Mouse (Mus musculus) heart, embryonic 15.5 days (tissue): ENCODE measurements around the gene Parg. TPM values are rescaled to one million over a fixed set of nuclear protein-coding genes. Genes with fewer than 3 reads are reported as not detected.
"Not testable (repeated sequence)": the region's sequence is repeated elsewhere in the genome, so short reads cannot be mapped to it uniquely, and the experiment has no call there.

Experiments used
- ATAC-seq: fragments of 200-750 bp; cut with Nextera tagmentation; replicated peaks from 2 replicates; pipeline ENCODE4 v1.8.0; 2017; ENCODE audit warnings: low read depth, moderate TSS enrichment; ENCODE audit not compliant: insufficient number of reproducible peaks, insufficient read depth, low FRiP score
- H3K27ac ChIP-seq: fragments of 300-500 bp; sonication (generic); 2 replicates; pipeline ENCODE4 v1.5.1; 2015; ENCODE audit warnings: mild to moderate bottlenecking, inconsistent platforms
- H3K27me3 ChIP-seq: fragments of 300-500 bp; sonication (generic); 2 replicates; pipeline ENCODE4 v1.6.1; 2015; ENCODE audit warnings: inconsistent platforms
- H3K36me3 ChIP-seq: fragments of 300-500 bp; sonication (generic); 2 replicates; pipeline ENCODE4 v1.6.1; 2015; ENCODE audit warnings: mild to moderate bottlenecking, inconsistent platforms
- H3K4me1 ChIP-seq: fragments of 300-500 bp; sonication (generic); replicated peaks from 2 replicates; pipeline ENCODE4 v1.6.1; 2015; ENCODE audit warnings: inconsistent platforms
- H3K4me2 ChIP-seq: fragments of 300-500 bp; sonication (generic); 2 replicates; pipeline ENCODE4 v1.6.1; 2015; ENCODE audit warnings: inconsistent platforms, mild to moderate bottlenecking, moderate library complexity
- H3K4me3 ChIP-seq: fragments of 300-500 bp; sonication (generic); 2 replicates; pipeline ENCODE4 v1.5.1; 2015; ENCODE audit warnings: mild to moderate bottlenecking, inconsistent platforms
- H3K9ac ChIP-seq: fragments of 300-500 bp; sonication (generic); 2 replicates; pipeline ENCODE4 v1.6.1; 2015; ENCODE audit warnings: mild to moderate bottlenecking, inconsistent platforms
- H3K9me3 ChIP-seq: fragments of 300-500 bp; sonication (generic); replicated peaks from 2 replicates; pipeline ENCODE4 v1.6.1; 2016; ENCODE audit warnings: inconsistent platforms
- WGBS: fragments of 180-500 bp; shearing (Covaris S2); methylation state at CpG from one replicate; pipeline ENCODE4 v1.1.7; 2015; ENCODE audit warnings: mixed read lengths; 5-methylcytosine and 5-hydroxymethylcytosine counted together
- polyA plus RNA-seq: library from polyadenylated mRNA; unstranded; fragments of >200 nt; fragmentation: Nextera tagmentation; extraction: Ambion mirVana; gene quantifications from 2 replicates; pipeline ENCODE4 v1.2.1, GENCODE M21; 2015

Parg gene
- polyA plus RNA-seq, 1 experiment from 2014 or later = 23.6 TPM

DNA sequence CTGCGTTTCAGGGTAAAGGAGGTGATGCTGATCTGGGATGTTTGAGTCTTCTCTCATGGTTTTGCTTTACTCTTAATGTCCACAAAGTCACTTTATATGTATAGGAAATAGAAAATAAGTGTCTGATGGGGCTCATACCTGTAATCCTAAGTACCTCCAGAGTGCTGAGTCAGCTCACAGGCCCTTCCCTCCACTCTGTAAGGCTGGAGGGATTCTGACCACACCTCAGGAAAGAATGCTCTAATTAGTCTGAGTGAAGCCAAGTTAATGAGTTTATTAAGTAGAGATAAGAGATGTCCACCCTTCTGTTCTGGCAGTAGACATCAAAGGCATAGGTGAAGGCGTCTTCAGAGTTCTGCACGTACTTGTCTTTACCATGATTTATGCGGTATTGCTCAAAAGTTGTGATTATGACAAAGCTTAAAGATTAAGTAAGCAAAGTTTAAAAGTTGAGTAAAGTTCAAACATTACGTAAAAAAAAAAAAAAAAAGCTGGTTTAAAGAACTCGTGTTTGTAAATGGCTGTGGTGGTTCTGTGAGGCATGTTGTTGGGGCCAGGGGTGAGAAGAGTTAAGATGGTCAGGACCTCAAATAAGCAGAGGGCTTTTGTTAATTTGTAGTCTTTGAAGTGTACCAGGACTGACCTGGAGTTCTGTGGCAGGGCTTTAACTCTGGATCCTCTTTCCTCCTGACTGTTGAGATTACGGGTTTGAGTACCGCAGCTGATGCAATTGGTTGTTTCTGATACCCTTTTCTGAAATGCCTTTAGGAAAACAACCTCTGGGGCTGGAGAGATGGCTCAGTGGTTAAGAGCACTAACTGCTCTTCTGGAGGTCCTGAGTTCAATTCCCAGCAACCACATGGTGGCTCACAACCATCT, 37.3 kb upstream of the Parg start:
- no peak overlapping the region for H3K4me3 ChIP-seq
- H3K4me1 ChIP-seq = peaks cover 56% of the 10 kb centered on the region

DNA sequence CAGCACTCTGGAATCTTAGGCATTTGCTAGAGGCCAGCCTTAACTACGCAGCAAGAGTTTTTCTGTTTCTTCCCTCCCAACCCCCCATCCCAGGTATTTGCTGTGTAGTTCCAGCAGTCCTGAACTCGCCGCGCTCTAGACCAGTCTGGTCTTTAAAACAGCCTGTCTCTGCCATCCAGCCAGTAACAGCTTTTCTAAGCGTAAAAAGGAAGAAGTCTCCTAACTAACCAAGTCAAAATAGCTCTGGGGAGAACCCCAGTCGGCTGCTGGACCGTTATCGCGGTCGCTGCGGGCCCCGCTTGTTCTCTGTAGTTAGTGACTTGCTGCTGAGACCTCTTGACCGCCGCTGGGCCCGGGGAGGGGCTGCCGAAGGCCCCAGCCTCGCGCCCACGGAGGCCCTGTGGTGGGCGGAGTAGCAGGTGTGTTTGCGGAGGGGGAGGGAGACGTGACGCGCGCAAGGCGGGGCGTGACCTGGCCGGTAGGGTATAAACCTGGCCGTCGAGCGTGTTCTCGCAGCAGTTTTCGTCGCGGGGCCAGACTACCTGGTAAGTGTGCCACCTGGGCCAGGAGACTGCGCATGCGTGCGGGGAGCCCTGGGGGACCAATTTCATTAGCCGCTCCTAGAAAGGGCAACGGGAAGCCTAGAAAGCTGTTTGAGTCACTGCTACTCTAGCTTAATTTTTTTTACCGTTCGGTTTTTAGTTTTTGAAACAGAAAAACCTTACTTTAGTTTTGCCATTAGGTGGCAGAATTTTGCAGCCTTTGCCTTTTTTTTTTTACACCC, 36.3 kb upstream of the Parg start:
- H3K27ac ChIP-seq = peak overlapping the region; percentile 80
- H3K4me2 ChIP-seq = peak overlapping the region; percentile 91
- no peaks in the 10 kb centered on the region for H3K36me3 ChIP-seq
- under 1% methylated on average over 42 of the region's 42 CpGs for WGBS
- peaks cover 56% of the 10 kb centered on the region for H3K4me1 ChIP-seq
- no peaks in the 10 kb centered on the region for H3K9me3 ChIP-seq
- no peaks in the 10 kb centered on the region for H3K27me3 ChIP-seq
- ATAC-seq = peak; percentile 88
- peak overlapping the region; percentile 53 for H3K9ac ChIP-seq
- peak overlapping the region; percentile 60 for H3K4me3 ChIP-seq

More for the DNA sequence above, 37.3 kb upstream of the Parg start:
- no peaks in the 10 kb centered on the region for H3K9me3 ChIP-seq
- peak overlapping the region; percentile 91 for H3K4me2 ChIP-seq
- H3K27me3 ChIP-seq = no peaks in the 10 kb centered on the region
- WGBS = 77% methylated on average over 8 of the region's 8 CpGs
- no peaks in the 10 kb centered on the region for H3K36me3 ChIP-seq
- no peak overlapping the region for H3K9ac ChIP-seq
- H3K27ac ChIP-seq = peak overlapping the region; percentile 80
- no peak for ATAC-seq

DNA sequence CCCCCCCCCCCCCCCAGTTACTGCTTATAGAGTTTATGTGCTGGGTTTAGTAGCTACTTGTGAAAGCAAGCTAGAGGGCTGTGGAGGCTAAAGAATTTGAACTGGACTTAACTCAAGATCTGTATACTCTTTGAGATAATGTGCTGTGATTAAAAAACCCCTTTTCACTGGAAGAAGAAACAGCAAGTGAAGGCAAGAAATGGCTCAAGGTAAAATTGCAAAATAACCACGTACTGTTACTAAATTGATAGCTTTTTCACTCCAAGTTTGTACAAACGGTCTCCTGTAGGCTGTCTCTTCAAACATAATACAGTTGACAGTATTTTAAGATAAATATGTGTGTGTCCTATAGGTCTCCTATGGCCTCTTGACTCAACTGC, 35.7 kb upstream of the Parg start:
- Histone ChIP-seq H3K4me3 (peak overlapping the region; percentile 60), H3K36me3 (peaks cover 3% of the 10 kb centered on the region; the same call in 1 of the 2 replicates), H3K9me3 (no peaks in the 10 kb centered on the region), H3K4me2 (peak overlapping the region; percentile 91), H3K27ac (0 out of 2 replicates have a peak overlapping the region, but pooled peaks have one; percentile 80), H3K9ac (0 out of 2 replicates have a peak overlapping the region, but pooled peaks have one; percentile 7), H3K27me3 (no peaks in the 10 kb centered on the region), H3K4me1 (peaks cover 50% of the 10 kb centered on the region)
- ATAC-seq = no peak
- WGBS = 46% methylated on average over 2 of the region's 2 CpGs

DNA sequence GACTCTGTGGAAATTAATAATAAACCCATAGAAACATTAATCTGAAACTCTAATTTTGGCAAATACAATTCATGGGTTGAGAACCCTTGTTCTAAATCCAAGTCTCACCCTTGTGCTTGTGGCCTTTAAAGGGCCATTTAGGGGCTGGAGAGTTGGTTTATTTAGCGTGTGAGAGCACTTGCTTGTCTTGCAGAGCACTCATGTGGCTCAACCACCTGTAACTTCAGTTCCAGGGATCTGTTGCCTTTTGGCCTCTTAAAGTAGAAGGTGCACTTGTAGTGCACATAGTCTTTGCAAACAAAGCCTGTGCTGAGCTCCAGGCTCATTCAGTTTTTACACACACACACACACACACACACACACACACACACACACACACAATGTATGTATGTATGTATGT, 34.9 kb upstream of the Parg start:
- peaks cover 43% of the 10 kb centered on the region for H3K4me1 ChIP-seq
- H3K9me3 ChIP-seq = no peaks in the 10 kb centered on the region
- H3K4me2 ChIP-seq = peak overlapping the region; percentile 91
- no peak overlapping the region for H3K27ac ChIP-seq
- no peaks in the 10 kb centered on the region for H3K27me3 ChIP-seq
- no peak for ATAC-seq
- peaks cover 3% of the 10 kb centered on the region; the same call in 1 of the 2 replicates for H3K36me3 ChIP-seq
- H3K4me3 ChIP-seq = 0 out of 2 replicates have a peak overlapping the region, but pooled peaks have one; percentile 60
- H3K9ac ChIP-seq = 0 out of 2 replicates have a peak overlapping the region, but pooled peaks have one; percentile 7
- 57% methylated on average over 1 of the region's 1 CpGs for WGBS

DNA sequence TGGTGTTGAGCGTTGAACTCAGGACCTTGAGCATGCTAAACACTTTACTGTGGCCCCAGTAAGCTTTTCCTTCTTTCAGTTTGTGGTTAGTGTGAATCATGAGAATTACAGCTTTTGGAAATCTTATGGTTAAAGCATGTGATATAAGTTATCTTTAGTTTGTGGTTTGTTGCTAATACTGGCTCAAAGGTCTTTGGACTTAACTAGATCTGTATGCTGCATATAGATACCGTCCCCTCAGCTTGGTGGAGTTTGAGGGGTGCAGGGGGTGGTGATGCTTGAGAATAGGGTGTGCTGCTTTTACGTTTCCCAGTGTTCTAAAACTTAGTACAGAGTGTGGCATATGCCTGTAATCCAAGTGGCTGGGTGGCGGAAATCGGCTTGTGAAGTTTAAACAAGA, 34.4 kb upstream of the Parg start:
- WGBS = 83% methylated on average over 5 of the region's 5 CpGs

DNA sequence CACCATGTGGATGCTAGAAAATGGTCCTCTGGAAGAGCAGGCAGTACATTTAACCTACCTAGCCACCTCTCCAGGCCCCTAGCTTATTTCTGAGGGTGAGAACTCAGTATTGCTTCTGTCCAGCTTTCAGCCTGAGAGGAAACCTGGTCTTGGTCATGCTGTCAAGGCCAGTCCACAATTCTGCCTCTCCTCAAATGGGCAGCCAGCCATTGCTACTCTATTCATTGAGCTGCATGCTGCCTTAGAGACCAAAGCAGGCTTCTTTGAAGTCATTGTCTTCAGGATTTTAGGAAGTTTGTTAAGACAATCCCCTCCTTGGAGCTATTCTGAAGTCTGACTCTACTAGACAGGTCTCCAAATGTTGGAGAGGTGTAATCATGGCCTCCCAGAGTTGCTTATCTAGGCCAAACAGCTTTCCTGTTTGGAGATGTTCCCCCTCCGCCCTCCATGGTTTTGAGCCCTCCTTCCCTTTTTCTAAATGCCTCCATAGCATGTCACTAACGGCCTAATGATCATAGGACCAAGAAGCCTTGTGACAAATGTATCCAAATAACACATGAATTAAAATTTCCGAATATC, 33.0 kb upstream of the Parg start:
- no peak overlapping the region for H3K4me3 ChIP-seq
- H3K36me3 ChIP-seq = peaks cover 13% of the 10 kb centered on the region
- peaks cover 40% of the 10 kb centered on the region for H3K4me1 ChIP-seq
- H3K27me3 ChIP-seq = no peaks in the 10 kb centered on the region
- H3K4me2 ChIP-seq = no peak overlapping the region
- no peaks in the 10 kb centered on the region for H3K9me3 ChIP-seq
- ATAC-seq = no peak
- peak overlapping the region; percentile 6; the same call in 1 of the 2 replicates for H3K27ac ChIP-seq
- no peak overlapping the region for H3K9ac ChIP-seq
- WGBS = 68% methylated on average over 3 of the region's 3 CpGs

More for the DNA sequence above, 34.4 kb upstream of the Parg start:
- Histone ChIP-seq H3K9ac (no peak overlapping the region), H3K36me3 (peaks cover 3% of the 10 kb centered on the region; the same call in 1 of the 2 replicates), H3K27me3 (no peaks in the 10 kb centered on the region), H3K9me3 (no peaks in the 10 kb centered on the region), H3K4me2 (no peak overlapping the region; the same call in 1 of the 2 replicates), H3K4me3 (peak overlapping the region; percentile 8; the same call in 1 of the 2 replicates), H3K4me1 (peaks cover 42% of the 10 kb centered on the region), H3K27ac (no peak overlapping the region)
- no peak for ATAC-seq

DNA sequence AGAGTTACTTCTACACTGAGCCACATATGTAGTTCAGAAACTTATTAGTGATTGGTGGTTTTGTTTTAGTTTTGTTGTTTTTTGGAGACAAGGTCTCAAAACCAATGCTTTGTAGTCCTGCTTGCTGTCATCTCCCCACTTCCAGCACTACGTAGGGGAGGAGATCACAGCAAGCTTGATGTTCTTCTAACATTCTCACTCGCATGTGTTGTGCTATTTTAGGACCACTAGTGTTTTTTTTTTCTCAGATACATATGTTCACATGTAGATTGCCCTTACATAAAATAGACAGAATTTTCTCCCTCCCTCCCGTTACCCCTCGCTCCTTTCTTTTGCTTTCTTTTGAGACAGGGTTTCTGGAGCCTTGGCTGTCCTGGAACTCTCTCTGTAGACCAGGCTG, 31.6 kb upstream of the Parg start:
- Histone ChIP-seq H3K36me3 (peaks cover 22% of the 10 kb centered on the region), H3K4me2 (no peak overlapping the region), H3K27me3 (no peaks in the 10 kb centered on the region), H3K9ac (no peak overlapping the region), H3K27ac (no peak overlapping the region), H3K4me1 (peaks cover 27% of the 10 kb centered on the region), H3K4me3 (no peak overlapping the region), H3K9me3 (no peaks in the 10 kb centered on the region)
- 72% methylated on average over 4 of the region's 4 CpGs for WGBS
- no peak for ATAC-seq

DNA sequence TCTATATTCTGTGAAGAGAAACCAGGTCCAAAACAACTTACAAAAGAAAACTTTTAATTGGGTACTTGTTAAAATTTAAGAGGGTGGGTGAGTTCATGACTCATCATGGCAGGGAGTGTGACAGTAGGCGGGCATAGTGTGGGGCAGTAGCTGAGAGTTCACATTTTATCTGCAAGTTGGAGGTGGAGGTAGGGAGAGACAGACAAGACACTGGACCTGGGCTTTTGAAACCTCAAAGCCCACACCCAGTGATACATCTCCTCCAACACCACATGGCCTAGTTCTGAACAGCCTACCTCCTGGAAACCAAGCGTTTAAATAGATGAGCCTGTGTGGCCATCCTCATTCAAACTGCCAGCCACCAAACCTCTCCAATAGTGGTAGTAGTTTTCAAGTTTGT, 26.4 kb upstream of the Parg start:
- Histone ChIP-seq H3K27ac (no peak overlapping the region), H3K4me3 (no peak overlapping the region), H3K36me3 (peaks cover 36% of the 10 kb centered on the region), H3K4me2 (no peak overlapping the region), H3K27me3 (no peaks in the 10 kb centered on the region), H3K9me3 (no peaks in the 10 kb centered on the region), H3K4me1 (0 out of 2 replicates have a peak, but pooled peaks cover 2% of the 10 kb centered on the region), H3K9ac (no peak overlapping the region)
- no peak for ATAC-seq
- 81% methylated on average over 2 of the region's 2 CpGs for WGBS

DNA sequence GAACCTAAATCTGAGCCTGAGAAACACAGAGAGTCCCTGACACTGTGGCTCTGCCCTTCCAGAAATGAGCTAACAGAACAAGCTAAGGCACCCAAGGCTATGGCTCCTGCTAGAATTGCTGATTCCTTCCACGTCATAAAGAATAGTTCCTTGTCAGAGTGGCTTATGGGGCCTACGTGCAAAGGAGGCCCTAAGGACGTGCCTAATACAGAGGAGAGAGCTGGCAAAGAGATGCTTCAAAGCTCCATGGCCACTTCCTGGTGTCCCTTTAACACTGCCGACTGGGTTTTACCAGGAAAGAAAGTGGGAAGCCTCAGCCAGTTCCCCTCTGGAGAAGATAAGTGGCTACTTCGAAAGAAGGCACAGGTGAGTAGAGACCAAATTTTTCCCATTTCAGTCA, 25.2 kb upstream of the Parg start:
- not testable (repeated sequence) for H3K4me2 ChIP-seq, H3K4me3 ChIP-seq, H3K27ac ChIP-seq, H3K27me3 ChIP-seq, ATAC-seq, H3K4me1 ChIP-seq, H3K9ac ChIP-seq, H3K9me3 ChIP-seq
- WGBS = 81% methylated on average over 5 of the region's 5 CpGs
- peaks cover 43% of the 10 kb centered on the region for H3K36me3 ChIP-seq

DNA sequence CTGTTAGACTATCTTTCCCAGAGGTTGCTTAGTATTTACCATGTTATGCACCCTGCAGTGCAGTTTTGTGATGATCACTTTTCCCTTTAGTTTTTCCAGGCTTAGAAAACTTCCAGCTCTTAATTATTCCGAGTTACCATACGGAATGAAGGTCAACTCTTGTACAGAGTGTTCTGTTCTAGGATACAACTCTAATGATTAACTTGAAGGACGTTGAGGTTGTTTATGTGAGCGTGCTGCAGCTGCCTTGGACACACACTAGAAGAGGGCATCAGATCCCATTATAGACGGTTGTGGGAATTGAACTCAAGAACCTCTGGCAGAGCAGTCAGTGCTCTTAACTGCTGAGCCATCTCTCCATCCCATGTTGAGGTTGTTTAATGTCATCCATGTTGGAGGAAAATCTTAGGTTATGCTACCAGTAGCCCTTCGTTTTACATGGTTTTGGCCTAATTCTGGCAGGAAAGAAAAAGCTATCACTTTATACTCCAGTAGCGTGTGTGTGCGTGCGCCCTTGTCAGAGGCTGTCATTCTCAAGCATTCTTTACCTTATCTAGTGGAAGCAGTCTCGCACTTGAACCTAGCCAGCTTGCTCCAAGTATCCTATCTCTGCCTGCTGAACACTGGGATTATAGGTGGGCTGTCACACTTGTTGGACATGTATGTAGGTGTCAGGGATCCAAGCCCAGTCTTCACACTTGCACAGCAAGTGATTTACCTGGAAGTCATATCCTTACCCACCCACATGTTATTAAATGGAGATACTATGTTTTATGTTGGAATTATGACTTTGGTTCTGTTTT, 22.2 kb upstream of the Parg start:
- 78% methylated on average over 10 of the region's 10 CpGs for WGBS

More for the DNA sequence above, 22.2 kb upstream of the Parg start:
- Histone ChIP-seq H3K36me3 (peaks cover 50% of the 10 kb centered on the region), H3K4me3 (no peak overlapping the region), H3K9ac (no peak overlapping the region), H3K9me3 (no peaks in the 10 kb centered on the region), H3K27me3 (no peaks in the 10 kb centered on the region), H3K27ac (no peak overlapping the region), H3K4me1 (0 out of 2 replicates have a peak, but pooled peaks cover 2% of the 10 kb centered on the region), H3K4me2 (no peak overlapping the region)
- no peak for ATAC-seq
